Mouse (Mus musculus) G1E (cell line): ENCODE results near the gene Tmem175.

Experiments
- GATA1 ChIP-seq: IDR thresholded peaks from 2 replicates; pipeline ENCODE4 v1.6.1; 2012; ENCODE audit warnings: borderline replicate concordance, low read length, inconsistent platforms, mixed read lengths
- TAL1 ChIP-seq: conservative IDR thresholded peaks from 2 replicates; pipeline ENCODE4 v1.6.1; 2012; ENCODE audit warnings: low read depth, low read length, inconsistent platforms, mixed read lengths

GRCm38 (mm10) chr5:108657406-108657805 is 27.8 kb downstream of the Tmem175 start:
- TF ChIP-seq TAL1 (no peak), GATA1 (no peak)
